Mouse (Mus musculus) midbrain, postnatal 0 days (tissue): ENCODE measurements at regions not wholly inside any gene's neighbourhood (a gene's known extent, or its start where the extent isn't known, plus 50 kb on each side); places are given as distances from the start of the nearest gene placed in this dataset.

Source experiments
- ATAC-seq: fragments of 200-750 bp; cut with Nextera tagmentation; 2 replicates; pipeline ENCODE4 v1.8.0; 2017; ENCODE audit warnings: moderate number of reproducible peaks, mild to moderate bottlenecking, moderate TSS enrichment, moderate library complexity; ENCODE audit not compliant: low FRiP score
- DNase-seq: peaks from one replicate; pipeline ENCODE4 v3.0.0-alpha.2; 2015; ENCODE audit warnings: low spot score
- H3K27ac ChIP-seq: fragments of 300-500 bp; sonication (generic); 2 replicates; pipeline ENCODE4 v1.5.1; 2014; ENCODE audit warnings: low read depth, mild to moderate bottlenecking, low read length, mixed read lengths
- H3K27me3 ChIP-seq: fragments of 300-500 bp; sonication (generic); 2 replicates; pipeline ENCODE4 v1.6.1; 2014; ENCODE audit warnings: low read length, control low read depth, mixed read lengths; ENCODE audit not compliant: insufficient read depth
- H3K36me3 ChIP-seq: fragments of 300-500 bp; sonication (generic); 2 replicates; pipeline ENCODE4 v1.6.1; 2014; ENCODE audit warnings: low read length, control low read depth, mixed read lengths; ENCODE audit not compliant: insufficient read depth
- H3K4me1 ChIP-seq: fragments of 300-500 bp; sonication (generic); 2 replicates; pipeline ENCODE4 v1.6.1; 2014; ENCODE audit warnings: mild to moderate bottlenecking, control low read depth, antibody characterized with exemption, low read length, mixed read lengths; ENCODE audit not compliant: insufficient read depth
- H3K4me2 ChIP-seq: fragments of 300-500 bp; sonication (generic); 2 replicates; pipeline ENCODE4 v1.6.1; 2014; ENCODE audit warnings: low read depth, mild to moderate bottlenecking, low read length, mixed read lengths; ENCODE audit not compliant: poor library complexity, severe bottlenecking
- H3K4me3 ChIP-seq: fragments of 300-500 bp; sonication (generic); 2 replicates; pipeline ENCODE4 v1.5.1; 2014; ENCODE audit warnings: low read depth, mild to moderate bottlenecking, low read length, moderate library complexity
- H3K9ac ChIP-seq: fragments of 300-500 bp; sonication (generic); replicated peaks from 2 replicates; pipeline ENCODE4 v1.6.1; 2014; ENCODE audit warnings: mild to moderate bottlenecking, low read length, moderate library complexity, mixed read lengths; ENCODE audit not compliant: poor library complexity, severe bottlenecking
- H3K9me3 ChIP-seq: fragments of 300-500 bp; sonication (generic); 2 replicates; pipeline ENCODE4 v1.6.1; 2016; ENCODE audit warnings: low read length, control low read depth
- CTCF ChIP-seq: IDR thresholded peaks from 2 replicates; pipeline ENCODE4 v1.5.1; 2016; ENCODE audit warnings: antibody characterized with exemption, mild to moderate bottlenecking
- WGBS: fragments of 180-500 bp; shearing (Covaris S2); extraction: QIAGEN DNeasy Blood & Tissue Kit; methylation state at CpG from one replicate; pipeline ENCODE4 v1.1.7; 2014; 5-methylcytosine and 5-hydroxymethylcytosine counted together

DNA sequence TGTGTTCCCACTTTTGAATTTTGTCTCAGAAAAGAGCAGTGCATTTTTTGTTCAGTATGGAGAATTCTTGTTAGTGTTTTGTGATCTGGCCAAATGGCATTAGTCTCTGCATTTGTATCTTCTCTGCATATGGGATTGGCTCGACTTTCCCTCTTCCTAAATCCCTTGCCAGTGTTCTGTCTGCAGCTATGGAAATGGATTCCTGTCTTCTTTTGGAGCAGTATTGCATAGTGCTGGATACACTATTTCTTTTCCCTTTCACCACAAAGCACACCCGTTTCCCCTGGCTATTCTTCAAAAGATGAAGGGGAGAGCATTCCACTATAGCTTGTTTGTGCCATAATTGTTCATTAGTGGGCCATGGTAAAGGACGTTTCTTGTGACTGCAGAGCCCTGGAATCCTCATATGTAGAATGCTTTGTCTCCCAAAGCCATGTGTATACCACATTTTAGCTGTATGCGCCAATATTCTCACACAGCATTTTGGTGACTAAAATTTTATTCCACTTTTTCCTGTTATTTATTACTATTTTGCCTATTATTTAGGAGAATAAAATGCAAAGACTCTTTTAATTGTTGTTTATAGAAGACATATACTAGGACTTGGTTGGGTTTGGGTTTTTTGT is 197.8 kb downstream of the Hs3st1 start:
- Histone ChIP-seq H3K4me3 (no peak overlapping the region), H3K36me3 (no peaks in the 10 kb centered on the region), H3K9me3 (no peaks in the 10 kb centered on the region), H3K4me2 (no peak overlapping the region), H3K9ac (no peak overlapping the region), H3K27me3 (no peaks in the 10 kb centered on the region), H3K4me1 (no peaks in the 10 kb centered on the region), H3K27ac (no peak overlapping the region)
- WGBS = 69% methylated on average over 4 of the region's 4 CpGs
- no peak for ATAC-seq
- no peak for DNase-seq
- TF ChIP-seq CTCF = no peak

DNA sequence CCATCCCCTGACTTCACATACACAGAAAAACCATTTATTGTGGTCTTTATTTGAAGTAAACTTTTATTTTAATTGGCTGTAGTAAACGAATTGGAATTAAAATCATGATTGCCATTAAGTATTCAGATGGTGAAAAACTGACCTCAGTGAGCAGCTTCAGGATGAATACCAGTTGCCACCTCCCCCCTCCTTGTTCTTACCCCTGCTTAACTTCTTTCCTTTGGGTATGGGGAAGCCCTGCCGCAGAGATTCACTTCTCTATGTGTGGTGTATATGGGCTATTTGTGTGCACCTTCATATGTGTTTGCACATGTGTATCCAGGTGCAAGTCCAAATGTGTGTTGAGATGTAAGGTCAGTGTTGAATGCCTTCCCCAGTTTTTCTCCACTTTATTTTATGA is 218.2 kb downstream of the Hs3st1 start:
- Histone ChIP-seq H3K4me3 (no peak overlapping the region), H3K4me2 (no peak overlapping the region), H3K4me1 (no peaks in the 10 kb centered on the region), H3K27me3 (no peaks in the 10 kb centered on the region), H3K9ac (no peak overlapping the region), H3K27ac (no peak overlapping the region), H3K9me3 (0 out of 2 replicates have a peak, but pooled peaks cover 4% of the 10 kb centered on the region), H3K36me3 (no peaks in the 10 kb centered on the region)
- WGBS = 62% methylated on average over 2 of the region's 2 CpGs
- ATAC-seq = no peak
- no peak for DNase-seq
- TF ChIP-seq CTCF = no peak

DNA sequence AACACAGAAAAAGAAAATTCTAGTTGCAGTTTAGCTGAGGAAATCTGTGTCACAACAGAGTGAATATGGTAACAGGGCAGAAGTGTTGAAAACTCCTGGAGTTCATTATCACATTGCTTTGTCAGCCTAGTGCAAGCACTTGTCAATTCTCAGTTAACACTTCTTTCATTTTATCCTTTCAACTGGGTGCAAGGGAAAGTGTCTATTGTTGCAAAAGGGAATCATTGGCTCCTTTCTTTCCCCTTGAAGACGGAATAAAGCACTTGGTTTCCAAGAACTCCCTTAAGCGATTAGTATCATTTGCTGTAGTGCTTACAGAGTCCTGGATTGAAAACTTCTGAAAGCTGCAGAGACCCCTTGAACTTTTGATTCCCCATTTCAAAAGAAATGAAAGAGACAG is 218.9 kb downstream of the Hs3st1 start:
- Histone ChIP-seq H3K9me3 (0 out of 2 replicates have a peak, but pooled peaks cover 4% of the 10 kb centered on the region), H3K36me3 (no peaks in the 10 kb centered on the region), H3K4me1 (no peaks in the 10 kb centered on the region), H3K4me2 (no peak overlapping the region), H3K9ac (no peak overlapping the region), H3K4me3 (no peak overlapping the region), H3K27ac (no peak overlapping the region), H3K27me3 (no peaks in the 10 kb centered on the region)
- no peak for ATAC-seq
- 27% methylated on average over 2 of the region's 2 CpGs for WGBS
- TF ChIP-seq CTCF = no peak
- DNase-seq = no peak

GRCm38 (mm10) chr5:39510246-39510645 is 245.0 kb downstream of the Hs3st1 start:
- no peak for TF ChIP-seq CTCF
- no peaks in the 10 kb centered on the region for H3K36me3 ChIP-seq
- H3K27me3 ChIP-seq = no peaks in the 10 kb centered on the region
- no peak overlapping the region for H3K9ac ChIP-seq
- no peaks in the 10 kb centered on the region for H3K9me3 ChIP-seq
- DNase-seq (no peak), ATAC-seq (no peak)
- H3K4me1 ChIP-seq = no peaks in the 10 kb centered on the region
- H3K4me3 ChIP-seq = no peak overlapping the region
- WGBS = 80% methylated on average over 1 of the region's 1 CpGs
- no peak overlapping the region for H3K27ac ChIP-seq
- H3K4me2 ChIP-seq = no peak overlapping the region

DNA sequence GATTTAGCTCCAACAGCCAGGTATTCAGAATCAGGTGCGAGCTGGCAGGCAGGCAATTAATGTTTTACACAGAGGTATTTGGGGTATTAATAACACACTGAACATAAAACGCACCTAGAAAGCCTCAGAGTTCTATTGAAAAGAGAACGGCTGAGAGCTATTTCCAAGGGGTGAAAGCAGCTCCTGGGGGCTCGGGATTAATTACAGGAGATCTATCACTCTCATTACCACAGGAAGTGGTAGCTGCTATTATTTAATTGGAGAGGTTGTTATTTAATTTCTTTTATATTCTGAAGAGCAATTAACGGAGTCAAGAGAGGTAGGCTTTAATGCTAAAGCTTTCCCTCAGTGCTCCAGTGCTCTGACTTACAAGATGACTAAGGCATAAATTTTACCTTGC is 272.5 kb downstream of the Hs3st1 start:
- 60% methylated on average over 5 of the region's 5 CpGs for WGBS
- Histone ChIP-seq H3K4me1 (no peaks in the 10 kb centered on the region), H3K27me3 (no peaks in the 10 kb centered on the region), H3K4me2 (no peak overlapping the region), H3K27ac (no peak overlapping the region), H3K9ac (no peak overlapping the region), H3K4me3 (no peak overlapping the region), H3K36me3 (no peaks in the 10 kb centered on the region), H3K9me3 (no peaks in the 10 kb centered on the region)
- DNase-seq (peak; percentile 28), ATAC-seq (no peak)
- TF ChIP-seq CTCF = no peak

- H3K9me3 ChIP-seq = no peaks in the 10 kb centered on the region
- no peaks in the 10 kb centered on the region for H3K27me3 ChIP-seq
- H3K36me3 ChIP-seq = no peaks in the 10 kb centered on the region
- whole genome bisulfite sequencing = 77% methylated on average over 2 of the region's 2 CpGs
- no peak for TF ChIP-seq CTCF
- peak; percentile 8 for DNase-seq
- H3K27ac ChIP-seq = no peak overlapping the region
- no peak overlapping the region for H3K4me3 ChIP-seq
- ATAC-seq = no peak
- no peak overlapping the region for H3K4me2 ChIP-seq
- no peak overlapping the region for H3K9ac ChIP-seq
- H3K4me1 ChIP-seq = no peaks in the 10 kb centered on the region
Observed at GRCm38 (mm10) chr5:39458116-39458525, 297.2 kb downstream of the Hs3st1 start.
